Mouse (Mus musculus): Measurements from ENCODE around the gene Rab5a. TPM values are rescaled to one million over a fixed set of nuclear protein-coding genes. Genes with fewer than 3 reads are reported as not detected.

Rab5a gene
- polyA plus RNA-seq, 1 experiment from 2014 or later = 87.6 TPM

Other genes starting within 250 kb of the Rab5a start
- 0.41 and 0.48 TPM in 2 replicates for gene Efhb, start 15.9 kb upstream of the Rab5a start, polyA plus RNA-seq (2014; fragmentation: Nextera tagmentation; extraction: Ambion mirVana)
- 0.47 and 0.49 TPM in 2 replicates for gene Pp2d1, start 60.2 kb downstream of the Rab5a start, polyA plus RNA-seq (2014; fragmentation: Nextera tagmentation; extraction: Ambion mirVana)
- gene Kat2b, start 87.6 kb downstream of the Rab5a start, polyA plus RNA-seq (2014; fragmentation: Nextera tagmentation; extraction: Ambion mirVana) = 5.9 and 6.1 TPM in 2 replicates
- 51.3 and 58.5 TPM in 2 replicates for gene Sgo1, start 210.1 kb downstream of the Rab5a start, polyA plus RNA-seq (2014; fragmentation: Nextera tagmentation; extraction: Ambion mirVana)

All from forebrain, embryonic 11.5 days (tissue).